Mouse (Mus musculus) kidney, embryonic 14.5 days (tissue): Measurements from ENCODE around the gene Klhl28. TPM values are rescaled to one million over a fixed set of nuclear protein-coding genes. Genes with fewer than 3 reads are reported as not detected.
A peak's percentile ranks its signal among the peaks of the same experiment; 100 is the strongest.

Experiments used
- ATAC-seq: fragments of 200-750 bp; cut with Nextera tagmentation; 2 replicates; pipeline ENCODE4 v1.8.0; 2017; ENCODE audit warnings: moderate number of reproducible peaks, mild to moderate bottlenecking, moderate TSS enrichment, moderate library complexity; ENCODE audit not compliant: low FRiP score, low TSS enrichment
- H3K27ac ChIP-seq: fragments of 300-500 bp; sonication (generic); 2 replicates; pipeline ENCODE4 v1.5.1; 2014; ENCODE audit warnings: low read depth, mild to moderate bottlenecking, low read length, moderate library complexity, mixed read lengths
- H3K27me3 ChIP-seq: fragments of 300-500 bp; sonication (generic); 2 replicates; pipeline ENCODE4 v1.6.1; 2014; ENCODE audit warnings: mild to moderate bottlenecking, low read length; ENCODE audit not compliant: control insufficient read depth, insufficient read depth
- H3K36me3 ChIP-seq: fragments of 300-500 bp; sonication (generic); 2 replicates; pipeline ENCODE4 v1.6.1; 2014; ENCODE audit warnings: low read length, mixed read lengths; ENCODE audit not compliant: control insufficient read depth, insufficient read depth
- H3K4me1 ChIP-seq: fragments of 300-500 bp; sonication (generic); 2 replicates; pipeline ENCODE4 v1.6.1; 2014; ENCODE audit warnings: low read length, mixed read lengths; ENCODE audit not compliant: control insufficient read depth, insufficient read depth
- H3K4me2 ChIP-seq: fragments of 300-500 bp; sonication (generic); replicated peaks from 2 replicates; pipeline ENCODE4 v1.6.1; 2014; ENCODE audit warnings: low read depth, mild to moderate bottlenecking, low read length
- H3K4me3 ChIP-seq: fragments of 300-500 bp; sonication (generic); 2 replicates; pipeline ENCODE4 v1.5.1; 2014; ENCODE audit warnings: mild to moderate bottlenecking, low read length
- H3K9ac ChIP-seq: fragments of 300-500 bp; sonication (generic); 2 replicates; pipeline ENCODE4 v1.6.1; 2014; ENCODE audit warnings: low read depth, mild to moderate bottlenecking, low read length, moderate library complexity
- H3K9me3 ChIP-seq: fragments of 300-500 bp; sonication (generic); 2 replicates; pipeline ENCODE4 v1.6.1; 2016; ENCODE audit warnings: low read length; ENCODE audit not compliant: control insufficient read depth
- WGBS: fragments of 180-500 bp; shearing (Covaris S2); extraction: QIAGEN DNeasy Blood & Tissue Kit; methylation state at CpG from one replicate; pipeline ENCODE4 v1.1.7; 2014; 5-methylcytosine and 5-hydroxymethylcytosine counted together
- polyA plus RNA-seq: library from polyadenylated mRNA; unstranded; fragments of >200 nt; fragmentation: Nextera tagmentation; extraction: Ambion mirVana; gene quantifications from 2 replicates; pipeline ENCODE4 v1.2.1, GENCODE M21; 2014

Gene Klhl28
- polyA plus RNA-seq: 9.8 and 14.3 TPM in 2 replicates

DNA sequence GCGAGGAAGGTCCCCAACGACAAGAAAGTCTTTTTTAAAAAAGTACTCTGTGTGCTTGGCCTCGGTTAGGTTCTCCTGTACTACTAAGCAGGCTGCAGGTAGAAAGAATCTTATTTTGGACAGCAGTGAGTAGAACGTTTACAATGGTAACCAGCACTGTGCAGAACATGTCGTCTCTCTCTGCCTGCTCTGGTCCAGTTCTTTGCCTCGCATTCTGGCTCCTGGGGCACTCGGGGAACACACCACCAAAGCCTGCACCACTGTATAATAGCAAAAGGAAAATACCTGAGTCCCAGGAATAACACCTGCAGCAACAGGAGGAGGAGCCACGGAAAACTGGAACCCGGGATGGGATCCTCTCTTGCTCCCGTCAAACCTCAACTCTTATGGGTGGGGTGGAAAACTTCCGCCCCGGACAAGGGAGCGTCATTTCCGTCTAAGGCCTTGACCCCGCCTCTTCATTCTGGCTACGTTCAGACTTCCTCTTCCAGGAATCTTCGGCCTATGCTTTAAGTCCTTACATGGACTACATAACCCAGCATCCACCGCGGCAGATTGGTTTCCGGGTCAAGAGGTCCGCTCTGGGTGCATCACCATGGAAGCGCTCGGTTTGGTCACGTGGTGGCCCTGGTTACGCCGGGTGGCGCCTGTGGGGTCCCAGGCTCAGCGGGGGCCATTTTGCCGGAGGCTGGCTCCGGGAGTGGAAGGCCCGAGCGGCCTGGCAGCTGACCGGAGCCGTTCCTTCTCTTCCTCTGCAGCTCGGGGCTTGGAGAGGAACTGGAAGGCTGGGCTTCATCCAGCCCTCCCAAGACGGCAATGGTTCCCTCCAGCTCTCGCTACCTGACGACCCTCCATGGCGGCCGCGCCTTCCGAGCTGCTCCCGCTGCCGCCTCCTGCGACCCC, at the start of gene Klhl28, which contains the start of gene Togaram1:
TSS of gene Klhl28 (minus strand) at position 411 of the 903 bp plus-strand sequence.
TSS of gene Togaram1 (plus strand) at position 681 of the 903 bp plus-strand sequence.
- peak; percentile 98 for ATAC-seq
- H3K36me3 ChIP-seq: 0 out of 2 replicates have a peak, but pooled peaks cover under 1% of the 10 kb centered on the region
- WGBS: under 1% methylated on average over 45 of the region's 45 CpGs

GRCm38 (mm10) chr12:65007725-65008124, 42.4 kb upstream of the Klhl28 start:
- H3K4me1 ChIP-seq: no peaks in the 10 kb centered on the region
- ATAC-seq: no peak
- H3K4me3 ChIP-seq: no peak overlapping the region
- no peak overlapping the region for H3K9ac ChIP-seq
- H3K4me2 ChIP-seq: no peak overlapping the region
- H3K36me3 ChIP-seq: peaks cover 75% of the 10 kb centered on the region
- H3K27me3 ChIP-seq: no peaks in the 10 kb centered on the region
- no peak overlapping the region for H3K27ac ChIP-seq
- no peaks in the 10 kb centered on the region for H3K9me3 ChIP-seq
- WGBS: 98% methylated on average over 3 of the region's 3 CpGs

More for the DNA sequence above, at the start of gene Klhl28, which contains the start of gene Togaram1:
- no peaks in the 10 kb centered on the region for H3K9me3 ChIP-seq
- H3K27me3 ChIP-seq: no peaks in the 10 kb centered on the region
- peak within 1 kb of the TSS; percentile 90 for H3K27ac ChIP-seq
- peak within 1 kb of the TSS; percentile 90 for H3K9ac ChIP-seq
- peak within 1 kb of the TSS; percentile 78 for H3K4me2 ChIP-seq
- peaks cover 8% of the 10 kb centered on the region for H3K4me1 ChIP-seq
- peak within 1 kb of the TSS; percentile 73 for H3K4me3 ChIP-seq

DNA sequence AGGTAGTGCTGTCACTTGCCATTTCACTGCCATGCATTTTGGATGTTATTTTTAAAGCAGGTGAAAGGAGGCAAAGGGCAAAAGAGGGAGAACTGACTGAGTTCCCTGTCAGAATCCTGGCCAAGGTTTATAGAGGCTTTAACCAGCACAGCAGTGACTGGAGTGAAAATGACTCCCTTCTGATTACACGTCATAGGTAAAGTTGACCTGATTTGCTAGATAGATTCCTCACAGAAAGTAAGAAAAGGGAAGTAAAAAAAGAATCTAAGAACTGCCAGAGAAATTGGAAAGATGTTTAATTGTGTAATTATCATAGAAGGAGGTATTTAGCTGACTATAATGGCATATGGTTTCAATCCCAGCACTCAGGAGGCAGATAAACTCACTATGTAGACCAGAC, 12.2 kb upstream of the Klhl28 start:
- WGBS: 94% methylated on average over 1 of the region's 1 CpGs
- Histone ChIP-seq H3K4me1 (no peaks in the 10 kb centered on the region), H3K4me3 (no peak overlapping the region), H3K9ac (no peak overlapping the region), H3K36me3 (peaks cover 40% of the 10 kb centered on the region), H3K27me3 (no peaks in the 10 kb centered on the region), H3K9me3 (no peaks in the 10 kb centered on the region), H3K27ac (no peak overlapping the region), H3K4me2 (no peak overlapping the region)
- ATAC-seq: no peak

DNA sequence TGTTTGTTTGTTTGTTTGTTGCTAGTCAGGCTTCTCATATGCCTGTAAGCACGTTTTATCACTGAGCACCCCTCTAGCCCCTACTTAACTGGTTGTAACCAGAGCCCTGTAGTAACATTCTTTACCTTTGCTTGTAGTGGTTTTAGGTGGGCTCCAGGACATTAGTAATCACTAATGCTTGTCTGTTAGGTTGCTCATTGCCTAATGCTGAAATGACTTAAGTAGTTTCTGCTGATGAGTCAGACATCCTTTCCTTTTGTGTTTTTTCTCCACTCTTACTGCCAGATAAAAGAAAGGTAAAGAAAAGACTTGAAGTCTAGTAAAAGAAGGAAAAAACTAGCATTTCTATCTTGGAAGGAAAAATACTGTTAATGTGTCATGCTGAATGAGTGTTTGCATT, 10.9 kb upstream of the Klhl28 start:
- H3K4me3 ChIP-seq: no peak overlapping the region
- no peak; the same call in 1 of the 2 replicates for ATAC-seq
- peaks cover 30% of the 10 kb centered on the region for H3K36me3 ChIP-seq
- no peaks in the 10 kb centered on the region for H3K9me3 ChIP-seq
- WGBS: 50% methylated on average over 1 of the region's 1 CpGs
- H3K4me2 ChIP-seq: no peak overlapping the region
- no peaks in the 10 kb centered on the region for H3K27me3 ChIP-seq
- H3K4me1 ChIP-seq: 0 out of 2 replicates have a peak, but pooled peaks cover 8% of the 10 kb centered on the region
- H3K27ac ChIP-seq: no peak overlapping the region
- H3K9ac ChIP-seq: no peak overlapping the region

GRCm38 (mm10) chr12:64975558-64975957, 10.2 kb upstream of the Klhl28 start:
- Histone ChIP-seq H3K9ac (no peak overlapping the region), H3K4me3 (no peak overlapping the region), H3K27me3 (no peaks in the 10 kb centered on the region), H3K36me3 (peaks cover 31% of the 10 kb centered on the region), H3K9me3 (no peaks in the 10 kb centered on the region), H3K4me2 (no peak overlapping the region), H3K4me1 (peaks cover 14% of the 10 kb centered on the region; the same call in 1 of the 2 replicates), H3K27ac (no peak overlapping the region)
- 24% methylated on average over 6 of the region's 6 CpGs for WGBS
- ATAC-seq: peak; percentile 55; the same call in 1 of the 2 replicates

DNA sequence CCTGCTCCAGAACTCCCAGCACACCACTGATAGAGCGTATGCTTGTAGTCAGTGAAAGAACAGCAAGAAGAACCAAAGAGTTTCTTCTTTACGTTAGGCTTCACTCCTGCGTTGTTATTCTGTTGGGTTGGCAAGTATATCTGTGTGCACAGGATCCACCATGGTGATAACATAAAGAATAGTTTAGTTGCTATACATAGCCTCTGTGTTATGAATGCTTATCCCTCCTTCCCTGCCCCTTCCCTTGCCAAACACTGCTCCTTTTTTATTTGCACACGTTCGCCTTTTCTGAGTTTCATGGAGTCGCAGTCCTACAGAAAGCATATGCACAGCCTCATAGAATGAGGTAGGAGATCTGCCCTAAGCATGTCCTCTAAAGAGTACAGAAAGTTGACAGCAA, 6.7 kb upstream of the Klhl28 start:
- H3K9me3 ChIP-seq: no peaks in the 10 kb centered on the region
- no peak overlapping the region for H3K27ac ChIP-seq
- no peaks in the 10 kb centered on the region for H3K27me3 ChIP-seq
- no peak overlapping the region for H3K4me2 ChIP-seq
- peaks cover 8% of the 10 kb centered on the region; the same call in 1 of the 2 replicates for H3K36me3 ChIP-seq
- WGBS: 85% methylated on average over 6 of the region's 6 CpGs
- H3K4me3 ChIP-seq: no peak overlapping the region
- ATAC-seq: no peak
- H3K9ac ChIP-seq: no peak overlapping the region
- peaks cover 18% of the 10 kb centered on the region; the same call in 1 of the 2 replicates for H3K4me1 ChIP-seq

- Histone ChIP-seq H3K27me3 (no peaks in the 10 kb centered on the region), H3K4me1 (peaks cover 18% of the 10 kb centered on the region; the same call in 1 of the 2 replicates), H3K4me2 (no peak overlapping the region), H3K27ac (no peak overlapping the region), H3K9me3 (no peaks in the 10 kb centered on the region), H3K9ac (no peak overlapping the region), H3K4me3 (no peak overlapping the region), H3K36me3 (peaks cover 5% of the 10 kb centered on the region; the same call in 1 of the 2 replicates)
- no peak for ATAC-seq
Observed at GRCm38 (mm10) chr12:64971399-64971798, 6.1 kb upstream of the Klhl28 start.

GRCm38 (mm10) chr12:64968067-64968466, 2.7 kb upstream of the Klhl28 start:
- peaks cover 24% of the 10 kb centered on the region for H3K4me1 ChIP-seq
- H3K9ac ChIP-seq: peak overlapping the region; percentile 90
- H3K27me3 ChIP-seq: no peaks in the 10 kb centered on the region
- H3K4me2 ChIP-seq: peak overlapping the region; percentile 72
- H3K9me3 ChIP-seq: no peaks in the 10 kb centered on the region
- no peak overlapping the region for H3K27ac ChIP-seq
- peaks cover 5% of the 10 kb centered on the region; the same call in 1 of the 2 replicates for H3K36me3 ChIP-seq
- ATAC-seq: no peak
- WGBS: 3% methylated on average over 2 of the region's 2 CpGs
- H3K4me3 ChIP-seq: peak overlapping the region; percentile 73

GRCm38 (mm10) chr12:64967470-64967869, 2.1 kb upstream of the Klhl28 start:
- H3K9me3 ChIP-seq: no peaks in the 10 kb centered on the region
- H3K4me2 ChIP-seq: peak overlapping the region; percentile 72
- H3K36me3 ChIP-seq: peaks cover 5% of the 10 kb centered on the region; the same call in 1 of the 2 replicates
- H3K27me3 ChIP-seq: no peaks in the 10 kb centered on the region
- WGBS: under 1% methylated on average over 9 of the region's 9 CpGs
- H3K4me3 ChIP-seq: peak overlapping the region; percentile 73
- H3K4me1 ChIP-seq: peaks cover 24% of the 10 kb centered on the region
- no peak for ATAC-seq
- H3K9ac ChIP-seq: peak overlapping the region; percentile 90
- no peak overlapping the region for H3K27ac ChIP-seq
